Mouse (Mus musculus): ENCODE measurements around the gene Mbnl1.

Gene Mbnl1

GRCm38 (mm10) chr3:60570491-60571022 is 97.9 kb downstream of the Mbnl1 start:
- peak; percentile 36 for DNase-seq

GRCm38 (mm10) chr3:60571493-60571892 is 98.9 kb downstream of the Mbnl1 start:
- no peak for DNase-seq

DNA sequence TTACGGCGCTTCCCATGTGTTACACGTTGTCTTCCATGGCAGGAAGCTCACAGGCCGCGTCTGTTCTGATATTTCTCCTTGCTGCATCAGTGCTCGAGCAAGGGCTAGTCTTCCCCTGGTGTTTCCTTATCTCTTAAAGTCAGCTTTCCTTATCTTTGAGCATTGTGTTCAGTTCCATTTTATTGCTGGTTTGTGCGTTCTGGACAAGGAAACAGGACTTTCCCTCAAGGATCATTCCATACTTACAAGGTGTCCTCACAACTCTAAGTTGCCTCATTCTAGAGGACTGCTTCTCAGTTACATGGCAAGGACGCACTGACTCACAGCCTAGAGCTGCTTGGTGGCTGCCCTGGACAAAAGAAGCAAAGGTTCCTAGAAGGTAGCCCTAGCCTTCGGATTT is 101.6 kb downstream of the Mbnl1 start:
- no peak for DNase-seq

DNA sequence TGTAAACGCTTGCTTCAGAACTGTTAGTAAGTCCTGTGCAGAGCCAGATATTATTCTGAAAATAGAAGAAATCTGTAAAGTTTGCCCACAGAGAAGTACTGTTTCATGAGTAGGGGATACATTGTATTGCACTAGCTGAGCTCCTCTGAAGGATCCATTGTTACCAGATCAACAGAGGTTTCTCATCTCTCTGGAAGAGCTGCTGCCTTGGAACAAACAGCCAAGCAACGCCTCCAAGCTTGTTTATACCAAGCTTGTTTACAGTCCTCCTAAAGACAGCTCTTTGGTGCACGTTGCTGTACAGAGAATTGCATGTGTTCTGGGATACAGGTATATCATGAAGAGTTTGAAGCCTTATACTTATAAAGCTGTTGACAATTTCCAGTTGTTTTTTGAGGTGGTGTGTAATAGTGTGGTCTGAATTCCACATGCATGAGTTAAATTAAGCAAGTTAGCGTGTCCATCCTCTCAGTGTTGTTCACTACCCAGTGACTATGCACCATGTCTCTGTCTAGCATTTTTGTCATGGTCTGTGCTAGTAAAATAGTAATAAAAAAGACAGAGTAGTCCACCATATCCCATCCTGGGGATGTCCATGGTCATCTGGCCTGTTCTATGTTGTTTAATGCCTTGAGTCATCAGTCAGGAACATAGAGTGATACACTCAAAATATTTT is 102.4 kb downstream of the Mbnl1 start:
- no peak for DNase-seq

DNA sequence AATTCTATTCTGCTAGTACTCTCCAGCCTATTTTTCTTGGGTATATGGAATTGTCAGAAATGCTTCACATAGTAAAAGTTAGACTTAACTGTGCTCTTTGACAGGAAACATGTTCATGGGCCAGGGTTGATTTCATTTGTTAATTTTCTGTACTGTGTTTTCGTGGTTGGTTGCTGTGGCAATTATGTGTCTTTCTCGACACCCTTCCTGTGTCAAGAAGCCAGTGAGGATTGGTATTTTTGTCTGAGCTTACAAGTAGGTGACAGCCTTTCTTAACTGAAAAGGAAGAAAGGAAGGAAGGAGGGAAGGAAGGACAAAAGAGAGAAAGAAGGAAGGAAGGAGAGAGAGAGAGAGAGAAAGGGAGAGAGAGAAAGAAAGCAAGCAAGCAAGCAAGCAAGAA is 103.3 kb downstream of the Mbnl1 start:
- no peak for DNase-seq

DNA sequence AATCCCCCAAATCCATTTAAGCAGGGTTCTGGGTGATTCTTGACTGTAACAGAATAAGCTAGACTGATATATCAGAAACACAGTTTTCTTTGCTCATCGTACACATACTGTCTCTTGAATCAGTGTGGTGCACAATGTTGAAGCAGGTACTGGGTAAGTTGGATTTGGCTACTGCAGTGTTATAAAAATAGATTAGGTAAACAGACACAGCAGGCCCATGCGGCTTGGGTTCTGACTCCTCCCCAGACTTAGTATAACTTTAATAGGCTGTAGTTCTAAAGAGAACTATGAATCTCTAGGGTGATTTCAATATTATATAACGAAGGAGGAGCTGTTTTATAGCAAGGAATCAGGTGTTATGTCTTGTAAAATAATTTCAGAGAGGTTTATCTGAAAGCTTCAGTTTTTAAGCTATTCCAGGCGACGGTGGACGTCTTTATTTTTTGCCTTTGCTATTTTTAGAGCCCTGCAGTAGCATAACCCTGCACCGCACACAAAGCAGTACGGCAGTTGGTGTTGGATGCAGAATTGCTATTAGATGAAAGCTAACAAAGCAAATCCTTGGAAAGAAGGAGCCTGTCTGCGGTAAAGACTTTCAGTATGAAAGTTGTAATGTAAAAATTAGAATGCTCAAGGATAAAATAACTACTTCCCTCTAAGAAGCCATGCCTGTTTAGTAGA is 103.9 kb downstream of the Mbnl1 start:
- DNase-seq = no peak

- DNase-seq = no peak
Measured at GRCm38 (mm10) chr3:60579880-60580279, 107.2 kb downstream of the Mbnl1 start.

GRCm38 (mm10) chr3:60580699-60581098 is 108.1 kb downstream of the Mbnl1 start:
- DNase-seq = no peak

DNA sequence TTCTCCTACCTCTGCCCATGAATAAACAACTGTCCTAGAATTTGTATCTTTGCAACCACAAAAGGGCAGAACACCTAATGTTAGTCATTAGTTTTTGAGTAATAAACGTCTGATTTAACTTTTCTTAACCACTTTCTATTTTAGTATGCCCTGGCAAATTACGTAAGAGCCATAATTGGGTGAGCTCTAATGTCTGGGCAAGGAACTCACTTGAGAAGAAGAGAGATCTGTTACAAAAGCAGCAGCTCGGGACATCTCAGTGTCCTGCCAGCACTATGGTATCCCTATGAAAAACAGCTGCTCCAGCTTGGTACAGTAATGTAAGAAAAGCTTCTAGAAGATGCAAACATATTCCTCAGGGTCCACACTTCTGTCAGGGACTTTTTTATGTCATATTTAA is 109.5 kb downstream of the Mbnl1 start:
- no peak for DNase-seq

- DNase-seq = no peak
Measured at GRCm38 (mm10) chr3:60582620-60583019, 110.0 kb downstream of the Mbnl1 start.

DNA sequence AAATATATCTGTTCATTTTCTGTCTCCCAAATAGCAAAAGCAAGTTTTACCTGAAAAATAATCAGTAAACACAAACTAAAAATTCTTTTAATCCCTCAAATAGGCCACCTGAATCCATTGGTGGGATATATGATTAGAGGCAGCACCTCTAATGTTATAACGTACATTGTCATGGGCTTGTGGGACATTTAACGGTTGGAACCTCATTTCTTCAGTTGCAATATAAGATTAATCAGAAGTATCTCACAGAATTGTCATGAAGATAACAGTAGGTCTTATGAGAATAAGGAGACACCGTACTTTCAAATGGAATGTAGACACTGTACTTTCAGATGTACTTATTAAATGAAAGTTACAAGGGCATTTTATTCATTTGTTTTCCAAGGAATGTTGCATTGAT is 112.1 kb downstream of the Mbnl1 start:
- no peak for DNase-seq

GRCm38 (mm10) chr3:60586046-60586445 is 113.4 kb downstream of the Mbnl1 start:
- no peak for DNase-seq

DNA sequence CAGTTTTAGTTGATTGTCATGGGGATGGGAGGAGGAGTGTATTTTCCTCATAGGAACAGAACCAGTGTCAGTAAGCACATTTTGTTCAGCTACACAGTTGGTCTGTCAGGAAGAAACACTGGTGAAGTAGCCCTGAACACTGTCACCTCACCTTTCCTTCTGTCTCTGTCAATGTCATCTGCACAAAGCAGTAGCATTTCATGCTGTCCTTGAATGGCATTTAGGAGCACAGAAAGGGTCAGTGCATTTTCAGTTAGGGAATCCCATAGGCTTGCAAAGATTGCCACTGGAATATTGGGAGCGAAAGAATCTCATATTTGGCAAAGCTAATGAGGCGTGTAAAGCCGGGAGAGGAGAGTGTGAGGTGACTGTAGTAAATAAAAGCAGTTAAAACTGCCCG is 114.5 kb downstream of the Mbnl1 start:
- DNase-seq = no peak

DNA sequence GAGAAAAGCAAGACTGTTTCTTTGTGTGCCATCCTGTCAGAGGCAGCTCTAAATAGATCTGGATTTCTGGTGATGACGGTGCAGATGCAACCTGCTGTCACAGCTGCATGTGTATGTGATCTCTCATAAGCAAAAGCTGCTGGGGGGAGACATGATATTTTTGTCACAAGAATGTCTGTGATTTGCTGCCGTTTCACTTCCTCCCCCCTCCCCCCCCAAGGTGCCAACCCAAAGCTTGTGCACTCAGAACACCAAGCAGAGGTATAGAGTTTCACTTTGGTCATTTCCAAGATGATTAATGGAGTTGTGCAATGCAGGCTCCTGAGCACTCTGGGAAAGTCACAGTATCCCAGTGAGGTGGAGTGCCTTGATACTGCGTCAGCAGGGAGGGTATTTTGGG is 116.7 kb downstream of the Mbnl1 start:
- no peak for DNase-seq

DNA sequence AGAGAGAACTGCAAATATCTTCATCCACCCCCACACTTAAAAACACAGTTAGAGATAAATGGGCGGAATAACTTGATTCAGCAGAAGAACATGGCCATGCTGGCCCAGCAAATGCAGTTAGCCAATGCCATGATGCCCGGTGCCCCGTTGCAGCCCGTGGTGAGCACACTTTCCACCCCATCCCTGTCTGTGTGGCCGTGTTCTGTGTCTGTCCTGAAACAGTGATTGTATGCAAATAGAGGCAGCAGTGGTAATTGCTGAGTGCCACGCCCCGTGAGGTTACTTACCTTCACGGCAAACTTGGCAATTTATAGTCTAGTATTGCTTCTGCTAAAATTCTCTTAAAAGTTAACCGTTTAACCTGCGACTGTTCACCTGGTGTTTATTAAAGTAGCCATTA is 123.0 kb downstream of the Mbnl1 start:
- no peak for DNase-seq

DNA sequence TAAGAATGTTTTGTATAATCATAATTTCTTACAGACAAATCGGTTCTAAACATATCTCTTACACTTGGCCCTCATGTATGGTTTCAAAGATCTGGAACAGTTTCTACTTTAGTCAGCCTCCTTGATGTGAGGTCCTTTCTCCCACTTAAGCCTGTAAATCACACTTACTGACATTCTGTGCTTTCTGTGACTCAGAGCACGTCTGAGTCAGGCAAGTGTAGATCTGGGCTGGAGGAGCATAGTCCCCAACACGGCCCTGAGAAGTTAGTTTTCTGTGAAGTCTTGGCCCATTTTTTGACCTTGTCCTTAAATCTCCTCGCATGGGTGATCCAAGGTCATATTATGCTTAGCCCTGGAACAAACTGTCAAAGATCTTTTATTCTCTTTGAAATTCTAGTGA is 124.4 kb downstream of the Mbnl1 start:
- no peak for DNase-seq

DNA sequence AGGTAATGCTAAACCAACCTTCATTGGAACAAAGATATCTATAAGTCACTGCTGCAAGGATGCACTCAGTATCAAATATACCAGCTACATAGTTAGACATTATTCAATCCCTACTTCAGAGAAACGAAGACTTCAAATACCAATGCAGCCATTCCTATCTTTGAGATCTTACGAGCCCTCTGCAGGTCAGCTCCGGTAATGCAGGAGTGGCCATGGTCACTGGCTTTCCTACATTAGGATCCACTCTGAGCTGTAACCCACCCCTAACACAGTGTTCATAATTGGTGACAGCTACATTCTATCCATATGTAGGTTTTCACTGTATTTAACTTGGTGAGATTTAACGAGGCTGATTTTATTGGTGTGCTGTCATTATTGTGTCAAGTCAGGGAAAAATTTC is 129.1 kb downstream of the Mbnl1 start:
- peak; percentile 72 for DNase-seq

DNA sequence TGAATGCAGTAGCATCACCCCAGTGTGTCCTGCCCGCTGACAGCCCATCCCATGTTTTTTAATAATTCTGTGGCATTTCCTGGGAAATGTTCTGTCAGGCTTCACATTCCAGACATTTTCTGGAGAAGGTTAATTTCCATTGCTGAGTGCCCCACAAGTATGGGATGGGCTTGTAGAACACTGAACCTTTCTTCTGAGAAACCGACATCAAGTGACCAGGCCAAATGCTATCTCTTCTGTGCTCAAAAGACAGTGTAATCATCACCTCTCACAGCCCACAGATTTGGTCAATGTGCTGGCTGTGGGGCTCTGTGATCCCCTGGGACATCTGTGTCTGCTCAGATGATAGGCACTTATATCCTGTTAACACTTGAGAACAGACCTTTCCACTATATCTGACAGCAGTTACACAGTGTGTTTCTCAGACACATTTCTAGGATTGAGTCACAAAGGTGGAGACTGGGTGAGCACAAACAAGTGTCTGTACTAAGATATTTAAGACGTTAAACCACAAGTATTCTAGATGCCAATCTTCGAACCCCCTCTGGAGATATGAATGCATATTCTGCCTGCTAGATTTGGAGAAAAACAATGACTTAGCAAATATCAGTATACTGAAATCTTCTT is 130.4 kb downstream of the Mbnl1 start:
- no peak for DNase-seq

DNA sequence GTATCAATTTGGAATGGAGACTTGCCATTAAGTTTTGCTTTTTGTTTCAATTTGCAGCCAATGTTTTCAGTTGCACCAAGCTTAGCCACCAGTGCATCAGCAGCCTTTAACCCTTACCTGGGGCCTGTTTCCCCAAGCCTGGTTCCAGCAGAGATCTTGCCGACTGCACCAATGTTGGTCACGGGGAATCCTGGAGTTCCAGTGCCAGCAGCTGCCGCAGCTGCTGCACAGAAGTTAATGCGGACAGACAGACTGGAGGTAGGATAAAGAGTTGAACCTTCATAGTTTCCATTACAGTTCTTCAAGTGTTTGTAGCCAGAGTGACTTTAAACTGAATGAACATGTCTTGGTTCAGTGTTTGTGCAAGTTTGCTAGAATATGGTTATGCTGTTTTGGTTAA is 131.0 kb downstream of the Mbnl1 start:
- DNase-seq = no peak

DNA sequence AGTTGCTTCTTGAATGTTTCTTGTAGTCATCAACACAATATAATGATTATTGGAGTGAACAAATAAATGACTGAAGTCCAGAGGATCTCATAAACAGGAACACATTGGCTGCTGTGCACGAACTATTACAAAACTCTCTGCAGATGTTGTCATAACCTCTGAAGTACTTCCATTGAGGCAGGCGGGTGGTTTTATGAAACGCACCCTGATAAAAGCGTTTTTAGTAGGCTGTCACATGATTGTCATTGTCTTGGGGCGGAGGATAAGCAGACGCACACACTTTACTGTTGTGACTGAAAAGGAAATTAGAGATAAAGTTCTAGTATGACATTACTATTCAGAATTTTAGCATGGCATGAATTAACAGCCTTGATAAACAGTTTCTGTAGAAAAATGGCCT is 131.6 kb downstream of the Mbnl1 start:
- no peak for DNase-seq

DNA sequence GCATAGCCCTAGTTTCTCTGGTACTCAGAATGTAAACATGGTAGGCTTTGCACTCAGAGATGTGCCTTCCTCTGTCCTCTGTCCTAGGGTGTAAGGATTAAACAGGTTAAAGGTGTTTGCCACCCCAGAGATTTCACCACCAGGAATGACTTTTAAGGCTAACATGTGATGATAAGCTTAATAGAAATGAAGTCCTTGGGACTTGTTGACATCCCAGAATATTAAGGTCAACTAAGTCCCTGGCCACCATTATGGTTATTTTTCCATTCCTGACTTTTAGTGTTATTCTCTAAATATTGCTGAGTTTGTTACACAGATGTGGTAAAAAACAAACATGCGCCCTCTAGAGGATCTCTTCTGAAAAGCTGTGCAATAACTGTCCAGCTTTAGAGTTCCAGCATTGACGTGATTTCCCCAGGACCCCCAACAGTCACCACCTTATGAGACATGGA is 136.3 kb downstream of the Mbnl1 start:
- DNase-seq = no peak

DNA sequence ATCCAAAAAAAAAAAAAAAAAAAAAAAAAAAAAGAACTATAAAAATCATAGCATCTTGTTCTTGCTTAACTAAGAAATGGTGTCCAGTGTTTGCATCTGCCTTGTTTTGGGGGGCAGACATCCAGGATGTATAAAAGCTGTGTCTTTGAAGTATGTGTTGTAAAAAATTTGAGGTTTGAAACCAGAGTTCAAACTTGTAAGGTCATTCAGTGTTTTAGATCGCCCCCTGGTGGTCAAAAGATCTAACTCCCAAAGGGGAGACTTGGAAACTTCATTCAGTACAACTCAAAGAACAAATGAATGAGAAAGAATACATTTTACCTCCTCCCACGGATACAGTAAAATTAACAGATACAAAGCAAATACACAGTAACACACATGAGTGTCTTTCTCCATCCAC is 139.2 kb downstream of the Mbnl1 start:
- no peak for DNase-seq

- no peak for DNase-seq
Measured at GRCm38 (mm10) chr3:60613121-60613520, 140.5 kb downstream of the Mbnl1 start.

DNA sequence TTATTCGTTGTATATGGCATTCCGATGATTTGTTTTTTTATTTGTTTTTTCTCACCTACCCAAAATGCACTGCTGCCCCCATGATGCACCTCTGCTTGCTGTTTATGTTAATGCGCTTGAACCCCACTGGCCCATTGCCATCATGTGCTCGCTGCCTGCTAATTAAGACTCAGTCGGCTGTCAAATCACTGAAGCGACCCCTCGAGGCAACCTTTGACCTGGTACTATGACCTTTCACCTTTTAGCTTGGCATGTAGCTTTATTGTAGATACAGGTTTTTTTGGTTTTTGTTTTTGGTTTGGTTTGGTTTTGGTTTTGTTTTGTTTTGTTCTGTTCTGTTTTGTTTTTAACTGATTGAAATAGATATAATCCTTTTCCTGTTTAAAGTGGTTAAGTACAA is 141.9 kb downstream of the Mbnl1 start:
- DNase-seq = no peak

All from layer of hippocampus, adult 9-11 months (tissue).